Mouse (Mus musculus) heart, postnatal 4 days (tissue): ENCODE results near the gene Gm973. TPM values are rescaled to one million over a fixed set of nuclear protein-coding genes. Genes with fewer than 3 reads are reported as not detected.
A peak's percentile ranks its signal among the peaks of the same experiment; 100 is the strongest.

ENCODE experiments used
- DNase-seq: peaks from one replicate; pipeline ENCODE4 v3.0.0; 2021
- total RNA-seq, 2 experiments: library from RNA; stranded (reverse); gene quantifications; 2 replicates each; pipeline ENCODE4 v1.2.3; 2021

Gm973 gene
- total RNA-seq, 2 experiments from 2014 or later, result not detected

GRCm38 (mm10) chr1:59492432-59492831, 23.6 kb upstream of the Gm973 start:
- DNase-seq, result no peak

DNA sequence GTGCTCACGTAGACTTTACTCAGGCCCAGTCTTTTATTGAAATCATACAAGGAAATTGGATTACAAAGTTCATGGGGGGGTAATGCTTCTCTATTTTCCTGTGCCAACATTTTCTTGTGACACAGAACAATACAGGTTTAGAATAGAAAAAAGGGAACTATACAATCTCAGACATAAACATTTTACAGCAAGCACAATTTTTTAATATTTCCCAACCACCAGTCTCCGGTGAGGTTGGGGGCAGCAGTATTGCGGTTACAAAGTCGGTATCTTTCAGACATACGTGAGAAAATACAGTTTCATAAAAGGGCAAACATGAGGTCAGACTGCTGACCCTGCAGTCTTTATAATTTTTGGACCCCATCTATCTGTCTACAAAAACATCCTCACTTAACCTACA, 20.1 kb upstream of the Gm973 start:
- no peak for DNase-seq

- DNase-seq, result no peak
These were observed 18.1 kb upstream of the Gm973 start for GRCm38 (mm10) chr1:59497741-59498613.

GRCm38 (mm10) chr1:59499327-59499726, 16.7 kb upstream of the Gm973 start:
- no peak for DNase-seq

DNA sequence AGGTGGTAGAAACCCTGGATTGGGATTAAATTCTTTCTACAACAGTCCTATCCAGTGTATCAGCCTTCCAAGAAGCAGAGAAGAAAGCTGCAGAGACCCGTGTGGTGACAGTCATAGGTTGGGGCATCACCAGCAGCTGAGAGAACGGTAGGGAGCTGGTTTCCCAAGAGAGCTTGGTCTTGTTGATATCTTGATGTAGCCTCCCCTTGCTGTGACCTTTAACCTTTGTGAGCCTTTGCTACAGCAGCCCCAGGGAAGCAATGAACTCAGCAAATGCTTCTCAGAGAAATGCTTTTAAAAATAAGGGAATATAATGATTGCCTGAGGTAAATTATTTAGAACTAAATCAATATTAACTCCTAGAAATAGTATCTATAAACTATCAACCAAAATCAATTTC, 13.7 kb upstream of the Gm973 start:
- DNase-seq, result no peak

DNA sequence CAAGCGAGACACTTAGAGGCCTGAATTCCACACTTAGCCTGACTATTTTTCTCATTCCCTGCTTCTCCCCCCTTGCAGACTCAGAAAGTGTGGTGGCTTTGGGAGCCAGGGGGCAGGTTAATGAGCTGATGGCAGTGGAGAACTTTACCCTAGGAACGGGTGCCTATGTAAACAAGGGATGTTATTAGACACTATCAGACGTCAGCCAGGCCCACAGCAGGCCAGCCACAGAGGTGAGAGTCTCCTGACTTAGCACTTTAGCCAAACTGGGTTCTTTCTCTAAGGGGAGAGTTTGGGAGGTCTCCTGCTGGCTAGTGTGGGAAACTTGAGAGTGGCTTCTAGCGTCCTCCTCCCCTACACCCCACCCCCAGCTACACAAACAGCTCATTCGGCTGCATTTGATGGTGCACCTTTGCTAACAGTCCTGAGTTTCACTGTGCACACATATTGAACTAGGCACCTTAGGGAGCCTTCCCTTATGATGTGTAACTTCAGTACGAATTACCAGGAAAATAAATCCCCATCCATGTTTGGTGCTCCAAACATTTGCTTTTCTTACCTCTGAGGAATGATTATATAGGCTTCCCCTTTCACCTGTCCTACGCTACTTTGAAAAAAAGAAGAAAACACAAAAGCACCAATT, 12.3 kb upstream of the Gm973 start:
- DNase-seq, result no peak

DNA sequence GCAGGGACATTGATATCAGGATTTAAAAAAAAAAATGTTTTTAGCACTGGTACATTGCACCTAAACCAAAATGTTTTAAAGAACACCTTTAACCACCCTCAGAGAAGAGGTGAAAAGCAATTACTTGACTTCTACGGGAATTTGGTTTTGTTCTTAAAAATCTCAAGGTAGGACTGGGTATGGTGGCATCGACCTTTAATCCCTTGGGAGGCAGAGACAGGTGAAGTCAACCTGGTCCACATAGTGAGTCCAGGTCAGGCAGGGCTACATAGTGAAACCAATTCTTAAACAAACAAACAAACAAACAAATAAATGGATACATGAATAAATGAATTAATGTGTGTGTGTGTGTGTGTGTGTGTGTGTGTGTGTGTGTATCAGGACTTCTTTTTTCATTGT, 11.8 kb upstream of the Gm973 start:
- DNase-seq, result no peak

- DNase-seq, result peak; percentile 17
These were observed 7.5 kb upstream of the Gm973 start for GRCm38 (mm10) chr1:59508463-59509139.

DNA sequence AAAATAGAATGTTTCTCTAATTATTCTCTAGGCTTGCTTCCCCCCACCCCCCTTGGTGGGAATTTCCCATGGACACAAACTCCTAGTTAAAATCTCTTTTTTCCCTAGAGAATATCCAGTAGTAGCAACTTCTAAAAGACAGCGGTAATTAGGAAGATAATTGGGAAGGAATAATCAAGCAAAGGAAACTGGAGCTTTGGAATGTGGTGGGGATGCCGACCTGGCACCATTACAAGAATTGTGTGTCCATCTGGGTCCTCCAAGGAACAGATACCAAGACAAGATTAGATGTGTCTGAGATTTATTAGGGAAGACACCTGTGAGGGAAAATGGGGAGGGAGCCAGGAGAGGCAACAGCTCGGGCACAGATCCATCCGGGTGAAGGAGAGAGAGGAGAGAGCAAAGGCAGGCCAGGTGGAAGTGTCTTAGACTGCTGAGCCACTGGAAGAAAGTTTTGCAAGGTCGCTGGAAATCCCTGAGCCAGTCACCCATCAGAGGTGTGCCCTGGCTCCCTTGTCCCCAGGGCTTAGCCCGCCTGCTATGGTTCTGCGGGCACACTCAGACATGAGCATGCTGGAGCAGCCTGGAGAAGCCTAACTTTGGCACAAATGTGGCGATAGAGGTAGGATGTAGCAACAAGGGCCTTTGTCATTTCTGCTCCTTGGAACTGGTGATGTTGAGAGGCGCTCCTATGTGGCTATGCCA, 4.3 kb upstream of the Gm973 start:
- DNase-seq, result no peak

- no peak for DNase-seq
These were observed 4.3 kb downstream of the Gm973 start for GRCm38 (mm10) chr1:59520226-59520837.

- DNase-seq, result no peak
These were observed 6.4 kb downstream of the Gm973 start for GRCm38 (mm10) chr1:59522456-59522855.

GRCm38 (mm10) chr1:59523378-59523958, 7.4 kb downstream of the Gm973 start:
- no peak for DNase-seq

DNA sequence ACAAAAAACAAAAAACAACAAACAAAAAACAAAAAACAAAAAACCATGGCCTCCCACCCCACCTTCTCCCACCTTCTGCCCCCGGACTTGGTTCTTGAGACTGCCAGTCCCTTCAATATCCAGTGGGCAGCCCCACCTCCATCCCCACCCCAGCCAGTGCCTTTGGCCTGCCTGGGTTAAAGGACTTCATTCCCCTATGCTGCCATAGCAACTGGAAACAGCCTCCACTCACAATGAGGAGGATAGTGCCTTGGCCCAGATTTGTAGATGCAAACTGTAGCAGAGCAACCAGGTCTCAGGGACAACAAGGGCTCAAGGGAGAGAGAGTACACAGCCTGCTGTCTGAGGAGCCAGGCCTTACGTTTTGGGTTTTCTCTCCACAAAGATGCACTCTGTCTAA, 8.0 kb downstream of the Gm973 start:
- DNase-seq, result no peak

GRCm38 (mm10) chr1:59524759-59525158, 8.7 kb downstream of the Gm973 start:
- DNase-seq, result no peak

- DNase-seq, result no peak
These were observed 11.2 kb downstream of the Gm973 start for GRCm38 (mm10) chr1:59527219-59527618.

DNA sequence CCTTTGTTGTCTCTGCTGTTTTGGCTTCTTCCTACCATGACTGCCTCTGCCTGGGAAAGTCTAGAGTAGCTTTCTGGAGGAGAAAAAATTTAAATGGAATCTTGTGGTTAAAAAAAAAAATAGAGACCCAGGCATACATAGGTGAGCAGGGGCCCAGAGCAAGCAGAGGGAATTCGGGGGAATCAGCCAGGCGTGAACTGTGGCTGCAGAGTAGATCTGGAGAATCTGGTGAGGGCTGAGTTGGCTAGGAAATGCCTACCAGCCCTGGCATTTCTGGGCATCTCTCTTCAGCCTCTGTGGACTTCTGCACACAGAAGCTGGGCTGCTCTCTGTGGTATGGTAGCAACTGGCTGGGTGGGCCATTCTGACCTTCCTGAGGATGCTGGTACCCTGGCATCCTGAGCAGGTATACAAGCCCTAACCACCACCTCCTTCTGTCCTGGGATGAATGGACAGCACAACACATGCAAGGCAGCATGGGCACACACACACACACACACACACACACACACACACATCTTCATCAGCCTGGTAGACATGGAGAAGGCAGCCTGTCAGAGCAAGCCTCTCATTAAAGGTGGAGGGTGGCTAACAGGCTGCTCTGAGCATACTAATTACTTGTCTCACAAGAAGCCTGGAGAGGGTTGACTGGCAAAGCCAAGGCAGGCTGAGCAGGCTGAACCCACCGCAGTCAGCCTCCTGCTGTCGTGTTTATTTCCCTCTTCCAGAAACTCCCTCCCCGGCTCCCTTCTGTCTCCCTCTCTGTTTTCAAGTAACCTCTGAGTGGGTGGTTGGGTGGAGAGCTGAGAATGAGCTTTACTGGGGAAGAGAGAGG, 19.1 kb downstream of the Gm973 start:
- DNase-seq, result no peak

DNA sequence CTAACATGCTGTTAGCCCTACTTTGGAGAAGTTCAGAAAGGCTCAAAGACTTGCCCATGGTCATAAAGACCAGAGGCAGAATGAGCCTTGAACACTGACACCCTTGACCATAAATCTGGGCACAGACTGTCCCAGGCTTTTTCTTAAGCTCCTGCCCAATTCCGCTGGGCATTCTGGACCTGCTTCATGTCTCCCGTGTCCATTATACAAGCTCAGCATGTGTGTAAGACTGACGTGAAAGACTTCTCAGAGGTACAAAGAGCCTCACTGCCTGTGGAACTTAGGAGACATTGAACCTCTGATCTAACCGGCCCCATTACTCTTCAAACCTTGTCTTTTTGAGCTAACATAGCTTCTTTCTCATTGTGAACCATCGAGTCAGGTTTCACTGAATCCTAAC, 22.3 kb downstream of the Gm973 start:
- DNase-seq, result no peak

DNA sequence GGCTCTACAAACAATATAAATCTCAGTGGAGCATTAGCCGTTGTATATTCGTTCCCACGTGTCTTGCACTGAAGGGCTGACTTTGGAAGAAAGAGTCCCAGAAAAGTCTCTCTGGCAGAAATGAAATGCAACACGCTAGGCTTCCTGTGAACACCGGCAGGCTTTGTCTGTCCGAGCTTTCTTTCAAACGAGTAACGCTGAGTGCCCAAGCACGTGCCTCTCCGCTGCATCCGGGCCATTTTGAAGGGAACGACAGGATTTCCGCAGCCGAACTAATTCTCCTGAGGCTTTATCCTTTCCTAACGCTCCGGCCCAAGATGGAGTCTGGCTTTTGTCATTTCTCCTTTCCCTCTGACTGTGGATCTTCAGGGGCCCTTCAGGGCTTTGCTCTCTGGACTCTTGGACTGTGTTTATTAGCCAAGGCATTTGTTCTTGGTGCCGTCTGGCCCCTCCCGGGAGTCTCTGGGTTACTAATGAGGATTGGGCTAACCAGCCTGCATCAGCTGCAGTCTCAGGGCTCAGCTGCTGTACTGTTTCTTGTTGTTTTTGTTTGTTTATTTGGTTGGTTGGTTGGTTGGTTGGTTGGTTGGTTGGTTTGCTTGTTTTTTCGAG, 24.6 kb downstream of the Gm973 start:
- DNase-seq, result no peak

DNA sequence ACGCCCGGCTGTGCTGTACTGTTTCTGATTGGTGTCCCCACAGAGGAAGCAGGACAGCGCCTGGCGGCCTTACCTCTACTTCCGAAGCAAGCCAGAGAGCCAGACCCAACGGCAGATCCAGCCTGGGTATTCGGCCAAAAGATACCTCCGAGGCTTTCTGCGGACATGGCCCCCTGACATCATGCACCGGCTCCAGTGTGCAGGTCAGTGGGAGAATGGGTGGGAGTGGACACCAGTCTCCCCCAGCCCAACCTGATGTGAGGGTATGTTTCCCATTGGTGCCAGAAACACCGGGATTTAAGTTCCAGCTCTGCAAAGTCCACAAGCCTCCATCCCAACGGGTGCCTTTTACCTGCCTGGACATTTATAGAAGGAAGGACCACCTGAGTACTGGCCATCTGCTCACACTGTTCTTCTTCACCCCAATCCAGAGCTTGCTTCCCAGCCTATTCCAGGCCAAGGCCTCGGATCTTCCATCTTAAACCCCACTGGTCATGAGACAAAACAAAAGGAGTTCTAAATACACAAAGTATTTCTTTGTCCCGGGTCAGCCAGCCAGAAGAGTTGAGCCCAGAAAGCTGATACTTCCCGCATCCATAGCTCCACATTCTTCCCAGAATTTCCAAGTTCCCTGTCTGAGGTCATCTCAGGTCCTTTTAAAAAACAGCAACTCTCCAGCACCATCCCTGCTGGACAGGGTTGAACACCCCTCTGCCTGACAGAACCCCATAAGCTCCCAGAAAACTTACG, 25.4 kb downstream of the Gm973 start:
- no peak for DNase-seq

DNA sequence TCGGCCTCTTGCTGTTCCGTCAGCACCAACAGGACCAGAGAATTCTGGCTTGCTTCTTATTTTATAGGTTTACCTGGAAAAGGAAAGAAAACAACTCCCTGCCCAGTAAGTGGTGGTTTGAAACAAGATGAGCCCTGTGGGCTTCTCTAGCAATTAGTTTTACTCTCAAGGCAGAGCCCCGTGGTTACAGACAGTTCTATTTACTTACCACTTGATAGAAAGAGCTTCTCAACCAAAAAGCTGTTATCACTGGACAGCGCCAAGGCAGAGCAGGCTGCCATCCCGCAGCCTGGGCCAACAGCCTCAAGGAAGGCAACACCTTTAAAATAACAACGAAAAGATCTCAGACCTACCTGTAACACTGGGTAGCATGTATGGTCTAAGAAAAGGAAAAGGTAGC, 26.2 kb downstream of the Gm973 start:
- no peak for DNase-seq
